Mouse (Mus musculus): ENCODE measurements around the gene Ube2e2. TPM values are rescaled to one million over a fixed set of nuclear protein-coding genes. Genes with fewer than 3 reads are reported as not detected.
A peak's percentile ranks its signal among the peaks of the same experiment; 100 is the strongest.

Ube2e2 gene
- polyA plus RNA-seq, 1 experiment from 2014 or later = 80.6 TPM

GRCm38 (mm10) chr14:18665267-18666024, 228.6 kb downstream of the Ube2e2 start:
- H3K4me1 ChIP-seq = 0 out of 2 replicates have a peak, but pooled peaks cover 3% of the 10 kb centered on the region
- H3K4me2 ChIP-seq = no peak overlapping the region
- 79% methylated on average over 1 of the region's 1 CpGs for WGBS
- H3K27ac ChIP-seq = no peak overlapping the region
- H3K4me3 ChIP-seq = no peak overlapping the region
- no peak overlapping the region for H3K9ac ChIP-seq
- H3K36me3 ChIP-seq = no peaks in the 10 kb centered on the region
- H3K9me3 ChIP-seq = peaks cover 10% of the 10 kb centered on the region; the same call in 1 of the 2 replicates
- ATAC-seq (ENCODE audit: insufficient number of reproducible peaks, insufficient read depth, low FRiP score, low TSS enrichment, low read depth) = no peak
- no peaks in the 10 kb centered on the region for H3K27me3 ChIP-seq

GRCm38 (mm10) chr14:18663666-18664065, 230.4 kb downstream of the Ube2e2 start:
- 0 out of 2 replicates have a peak, but pooled peaks cover 3% of the 10 kb centered on the region for H3K4me1 ChIP-seq
- H3K9me3 ChIP-seq = peaks cover 10% of the 10 kb centered on the region; the same call in 1 of the 2 replicates
- WGBS = 87% methylated on average over 2 of the region's 2 CpGs
- no peaks in the 10 kb centered on the region for H3K36me3 ChIP-seq
- no peak overlapping the region for H3K4me2 ChIP-seq
- H3K9ac ChIP-seq = no peak overlapping the region
- no peak for ATAC-seq (ENCODE audit: insufficient number of reproducible peaks, insufficient read depth, low FRiP score, low TSS enrichment, low read depth)
- H3K27me3 ChIP-seq = no peaks in the 10 kb centered on the region
- H3K4me3 ChIP-seq = no peak overlapping the region
- no peak overlapping the region for H3K27ac ChIP-seq

GRCm38 (mm10) chr14:18657777-18658753, 236.0 kb downstream of the Ube2e2 start:
- Histone ChIP-seq H3K9ac (no peak overlapping the region), H3K27me3 (no peaks in the 10 kb centered on the region), H3K27ac (0 out of 2 replicates have a peak overlapping the region, but pooled peaks have one; percentile 24), H3K9me3 (peaks cover 10% of the 10 kb centered on the region; the same call in 1 of the 2 replicates), H3K36me3 (no peaks in the 10 kb centered on the region), H3K4me1 (no peaks in the 10 kb centered on the region), H3K4me3 (no peak overlapping the region), H3K4me2 (no peak overlapping the region)
- WGBS = 54% methylated on average over 4 of the region's 4 CpGs
- ATAC-seq (ENCODE audit: insufficient number of reproducible peaks, insufficient read depth, low FRiP score, low TSS enrichment, low read depth) = peak; percentile 56; the same call in 1 of the 2 replicates

- Histone ChIP-seq H3K9me3 (no peaks in the 10 kb centered on the region), H3K4me2 (no peak overlapping the region), H3K4me1 (no peaks in the 10 kb centered on the region), H3K27ac (no peak overlapping the region), H3K36me3 (no peaks in the 10 kb centered on the region), H3K4me3 (no peak overlapping the region), H3K27me3 (no peaks in the 10 kb centered on the region), H3K9ac (no peak overlapping the region)
- 64% methylated on average over 2 of the region's 2 CpGs for WGBS
- ATAC-seq (ENCODE audit: insufficient number of reproducible peaks, insufficient read depth, low FRiP score, low TSS enrichment, low read depth) = no peak
Observed at GRCm38 (mm10) chr14:18649123-18649675, 244.9 kb downstream of the Ube2e2 start.

- no peak overlapping the region for H3K27ac ChIP-seq
- no peak for ATAC-seq (ENCODE audit: insufficient number of reproducible peaks, insufficient read depth, low FRiP score, low TSS enrichment, low read depth)
Observed at GRCm38 (mm10) chr14:18641656-18642055, 252.4 kb downstream of the Ube2e2 start.

GRCm38 (mm10) chr14:18638753-18639456, 255.2 kb downstream of the Ube2e2 start:
- WGBS = 79% methylated on average over 2 of the region's 2 CpGs
- H3K36me3 ChIP-seq = peaks cover 5% of the 10 kb centered on the region; the same call in 1 of the 2 replicates
- no peaks in the 10 kb centered on the region for H3K4me1 ChIP-seq
- no peak overlapping the region for H3K4me3 ChIP-seq
- no peaks in the 10 kb centered on the region for H3K9me3 ChIP-seq
- H3K9ac ChIP-seq = no peak overlapping the region
- no peak for ATAC-seq (ENCODE audit: insufficient number of reproducible peaks, insufficient read depth, low FRiP score, low TSS enrichment, low read depth)
- no peaks in the 10 kb centered on the region for H3K27me3 ChIP-seq
- no peak overlapping the region for H3K4me2 ChIP-seq
- H3K27ac ChIP-seq = no peak overlapping the region

More at GRCm38 (mm10) chr14:18641656-18642055, 252.4 kb downstream of the Ube2e2 start:
- no peak overlapping the region for H3K4me2 ChIP-seq
- 76% methylated on average over 4 of the region's 4 CpGs for WGBS
- no peaks in the 10 kb centered on the region for H3K27me3 ChIP-seq
- no peaks in the 10 kb centered on the region for H3K4me1 ChIP-seq
- H3K4me3 ChIP-seq = no peak overlapping the region
- peaks cover 5% of the 10 kb centered on the region; the same call in 1 of the 2 replicates for H3K36me3 ChIP-seq
- no peak overlapping the region for H3K9ac ChIP-seq
- no peaks in the 10 kb centered on the region for H3K9me3 ChIP-seq

- H3K4me3 ChIP-seq = no peak overlapping the region
- ATAC-seq (ENCODE audit: insufficient number of reproducible peaks, insufficient read depth, low FRiP score, low TSS enrichment, low read depth) = no peak
- no peaks in the 10 kb centered on the region for H3K9me3 ChIP-seq
- WGBS = 84% methylated on average over 1 of the region's 1 CpGs
- no peak overlapping the region for H3K4me2 ChIP-seq
- no peaks in the 10 kb centered on the region for H3K27me3 ChIP-seq
- no peak overlapping the region for H3K27ac ChIP-seq
- no peak overlapping the region for H3K9ac ChIP-seq
- H3K4me1 ChIP-seq = no peaks in the 10 kb centered on the region
- peaks cover 5% of the 10 kb centered on the region; the same call in 1 of the 2 replicates for H3K36me3 ChIP-seq
Observed at GRCm38 (mm10) chr14:18637739-18638138, 256.3 kb downstream of the Ube2e2 start.

GRCm38 (mm10) chr14:18628170-18628569, 265.9 kb downstream of the Ube2e2 start:
- no peaks in the 10 kb centered on the region for H3K27me3 ChIP-seq
- 67% methylated on average over 1 of the region's 1 CpGs for WGBS
- no peak overlapping the region for H3K9ac ChIP-seq
- no peak overlapping the region for H3K4me2 ChIP-seq
- H3K4me3 ChIP-seq = no peak overlapping the region
- H3K4me1 ChIP-seq = no peaks in the 10 kb centered on the region
- H3K9me3 ChIP-seq = no peaks in the 10 kb centered on the region
- ATAC-seq (ENCODE audit: insufficient number of reproducible peaks, insufficient read depth, low FRiP score, low TSS enrichment, low read depth) = no peak
- H3K27ac ChIP-seq = no peak overlapping the region
- no peaks in the 10 kb centered on the region for H3K36me3 ChIP-seq

GRCm38 (mm10) chr14:18618603-18619002, 275.5 kb downstream of the Ube2e2 start:
- Histone ChIP-seq H3K4me3 (no peak overlapping the region), H3K27me3 (no peaks in the 10 kb centered on the region), H3K9me3 (no peaks in the 10 kb centered on the region), H3K4me2 (no peak overlapping the region), H3K36me3 (no peaks in the 10 kb centered on the region), H3K9ac (no peak overlapping the region), H3K4me1 (no peaks in the 10 kb centered on the region), H3K27ac (no peak overlapping the region)
- ATAC-seq (ENCODE audit: insufficient number of reproducible peaks, insufficient read depth, low FRiP score, low TSS enrichment, low read depth) = no peak
- 51% methylated on average over 2 of the region's 2 CpGs for WGBS

GRCm38 (mm10) chr14:18601927-18602326, 292.1 kb downstream of the Ube2e2 start:
- H3K9ac ChIP-seq = no peak overlapping the region
- H3K4me2 ChIP-seq = no peak overlapping the region
- H3K4me1 ChIP-seq = no peaks in the 10 kb centered on the region
- H3K4me3 ChIP-seq = no peak overlapping the region
- no peaks in the 10 kb centered on the region for H3K27me3 ChIP-seq
- H3K9me3 ChIP-seq = no peaks in the 10 kb centered on the region
- no peak overlapping the region for H3K27ac ChIP-seq
- peaks cover 2% of the 10 kb centered on the region; the same call in 1 of the 2 replicates for H3K36me3 ChIP-seq
- ATAC-seq (ENCODE audit: insufficient number of reproducible peaks, insufficient read depth, low FRiP score, low TSS enrichment, low read depth) = no peak
- WGBS = 56% methylated on average over 1 of the region's 1 CpGs
